Mouse (Mus musculus): ENCODE data around the gene Vwa1. TPM values are rescaled to one million over a fixed set of nuclear protein-coding genes. Genes with fewer than 3 reads are reported as not detected.

Vwa1 gene
- polyA plus RNA-seq, 1 experiment from 2014 or later = 8.7 TPM

GRCm38 (mm10) chr4:155734350-155734941, 40.1 kb downstream of the Vwa1 start, which contains the start of gene Tmem240:
TSS of gene Tmem240 (plus strand) at chr4:155734800.
- peak within 1 kb of the TSS; percentile 93 for H3K4me2 ChIP-seq (ENCODE audit: low read depth, low read length)
- peak; percentile 88 for ATAC-seq (replicated peaks; ENCODE audit: extremely low read depth, insufficient read depth, low FRiP score)
- peak within 1 kb of the TSS; percentile 87 for H3K9ac ChIP-seq (ENCODE audit: low read length)
- H3K27me3 ChIP-seq (ENCODE audit: control insufficient read depth, insufficient read depth, low read length) = no peaks in the 10 kb centered on the region
- H3K4me1 ChIP-seq (ENCODE audit: control insufficient read depth, insufficient read depth, low read length) = peaks cover 11% of the 10 kb centered on the region
- peak within 1 kb of the TSS; percentile 82 for H3K27ac ChIP-seq (ENCODE audit: low read length)
- under 1% methylated on average over 27 of the region's 35 CpGs for WGBS
- H3K36me3 ChIP-seq (ENCODE audit: control insufficient read depth, insufficient read depth) = no peaks in the 10 kb centered on the region
- peak within 1 kb of the TSS; percentile 82 for H3K4me3 ChIP-seq (ENCODE audit: low read length)
- H3K9me3 ChIP-seq (replicated peaks; ENCODE audit: control insufficient read depth, low read length) = no peaks in the 10 kb centered on the region

- no peaks in the 10 kb centered on the region for H3K27me3 ChIP-seq (ENCODE audit: control insufficient read depth, insufficient read depth, low read length)
- WGBS = 88% methylated on average over 10 of the region's 10 CpGs
- peaks cover 11% of the 10 kb centered on the region for H3K4me1 ChIP-seq (ENCODE audit: control insufficient read depth, insufficient read depth, low read length)
- no peaks in the 10 kb centered on the region for H3K36me3 ChIP-seq (ENCODE audit: control insufficient read depth, insufficient read depth)
- no peak overlapping the region for H3K27ac ChIP-seq (ENCODE audit: low read length)
- no peak for ATAC-seq (replicated peaks; ENCODE audit: extremely low read depth, insufficient read depth, low FRiP score)
- H3K9me3 ChIP-seq (replicated peaks; ENCODE audit: control insufficient read depth, low read length) = no peaks in the 10 kb centered on the region
- H3K9ac ChIP-seq (ENCODE audit: low read length) = no peak overlapping the region
- no peak overlapping the region for H3K4me3 ChIP-seq (ENCODE audit: low read length)
- H3K4me2 ChIP-seq (ENCODE audit: low read depth, low read length) = no peak overlapping the region
These were observed 41.2 kb downstream of the Vwa1 start for GRCm38 (mm10) chr4:155733267-155733666.

DNA sequence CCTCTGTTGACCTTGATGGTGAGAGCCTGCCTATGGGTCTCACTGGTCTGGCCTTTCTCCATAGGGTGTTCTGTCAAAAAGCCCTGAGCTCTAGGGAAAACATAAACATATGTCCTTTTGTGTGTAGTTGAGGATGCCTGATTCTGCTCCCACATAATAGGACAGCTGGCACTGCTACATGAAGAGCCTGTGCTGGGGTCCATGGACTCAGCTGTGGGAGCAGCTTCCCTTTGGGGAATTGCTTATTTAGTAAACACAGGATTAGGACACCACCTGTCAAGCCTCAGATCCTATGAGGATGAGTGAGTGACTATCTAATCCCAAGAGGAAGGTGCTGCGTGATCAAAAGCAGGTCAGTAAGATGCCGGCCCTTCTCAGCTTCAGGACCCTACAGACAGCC, 46.5 kb downstream of the Vwa1 start:
- Histone ChIP-seq H3K4me3 (ENCODE audit: low read length) (no peak overlapping the region), H3K27me3 (ENCODE audit: control insufficient read depth, insufficient read depth, low read length) (no peaks in the 10 kb centered on the region), H3K4me2 (ENCODE audit: low read depth, low read length) (no peak overlapping the region), H3K27ac (ENCODE audit: low read length) (no peak overlapping the region), H3K9me3 (replicated peaks; ENCODE audit: control insufficient read depth, low read length) (no peaks in the 10 kb centered on the region), H3K9ac (ENCODE audit: low read length) (no peak overlapping the region), H3K4me1 (ENCODE audit: control insufficient read depth, insufficient read depth, low read length) (no peaks in the 10 kb centered on the region), H3K36me3 (ENCODE audit: control insufficient read depth, insufficient read depth) (no peaks in the 10 kb centered on the region; the same call in 1 of the 2 replicates)
- 80% methylated on average over 2 of the region's 2 CpGs for WGBS
- ATAC-seq (replicated peaks; ENCODE audit: extremely low read depth, insufficient read depth, low FRiP score) = no peak

DNA sequence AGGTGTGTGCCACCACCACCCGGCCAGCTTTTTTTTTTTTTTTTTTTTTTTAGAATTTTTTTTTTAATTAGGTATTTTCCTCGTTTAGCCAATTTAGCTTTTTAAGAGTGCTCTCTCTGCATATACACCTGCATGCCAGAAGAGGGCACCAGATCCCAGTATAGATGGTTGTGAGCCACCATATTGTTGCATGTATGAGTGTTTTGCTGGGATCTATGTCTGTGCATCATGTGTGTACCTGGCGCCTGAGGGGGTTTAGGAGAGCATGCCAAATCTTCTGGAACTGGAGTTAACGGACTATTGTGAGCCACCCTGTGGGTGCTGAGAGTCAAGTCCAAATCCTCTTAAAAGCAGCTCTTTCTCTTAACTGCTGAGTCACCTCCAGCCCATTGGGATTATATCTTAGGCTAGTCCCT, 52.8 kb downstream of the Vwa1 start:
- no peak for ATAC-seq (replicated peaks; ENCODE audit: extremely low read depth, insufficient read depth, low FRiP score)
- WGBS = 63% methylated on average over 4 of the region's 4 CpGs
- no peak overlapping the region for H3K9ac ChIP-seq (ENCODE audit: low read length)

More for the DNA sequence above, 52.8 kb downstream of the Vwa1 start:
- Histone ChIP-seq H3K27me3 (ENCODE audit: control insufficient read depth, insufficient read depth, low read length) (no peaks in the 10 kb centered on the region), H3K4me3 (ENCODE audit: low read length) (no peak overlapping the region), H3K9me3 (replicated peaks; ENCODE audit: control insufficient read depth, low read length) (no peaks in the 10 kb centered on the region), H3K4me1 (ENCODE audit: control insufficient read depth, insufficient read depth, low read length) (no peaks in the 10 kb centered on the region), H3K4me2 (ENCODE audit: low read depth, low read length) (no peak overlapping the region), H3K36me3 (ENCODE audit: control insufficient read depth, insufficient read depth) (peaks cover 8% of the 10 kb centered on the region), H3K27ac (ENCODE audit: low read length) (no peak overlapping the region)

Small RNA genes within 50 kb of the gene (microRNA-seq; reads per million reads assigned to microRNA genes)
- gene Gm27743 = not detected

Other genes with a start within 250 kb of the Vwa1 start
- 52.4 and 52.8 TPM in 2 replicates for gene Nadk, start 212.3 kb downstream of the Vwa1 start, polyA plus RNA-seq (2015; fragmentation: Nextera tagmentation; extraction: Ambion mirVana)
- gene Slc35e2, start 173.3 kb downstream of the Vwa1 start, polyA plus RNA-seq (2015; fragmentation: Nextera tagmentation; extraction: Ambion mirVana) = 5.7 and 5.8 TPM in 2 replicates
- gene Cdk11b, start 149.8 kb downstream of the Vwa1 start, polyA plus RNA-seq (2015; fragmentation: Nextera tagmentation; extraction: Ambion mirVana) = 38.3 and 44.8 TPM in 2 replicates
- not detected in 2 replicates for gene Gm10563, start 129.3 kb downstream of the Vwa1 start, polyA plus RNA-seq (2015; fragmentation: Nextera tagmentation; extraction: Ambion mirVana)
- 56.6 and 63.4 TPM in 2 replicates for gene Mmp23, start 121.3 kb downstream of the Vwa1 start, polyA plus RNA-seq (2015; fragmentation: Nextera tagmentation; extraction: Ambion mirVana)
- gene Mib2, start 105.5 kb downstream of the Vwa1 start, polyA plus RNA-seq (2015; fragmentation: Nextera tagmentation; extraction: Ambion mirVana) = 18.2 and 19.6 TPM in 2 replicates
- 1.1 and 1.4 TPM in 2 replicates for gene Fndc10, start 80.4 kb downstream of the Vwa1 start, polyA plus RNA-seq (2015; fragmentation: Nextera tagmentation; extraction: Ambion mirVana)
- gene Ssu72, start 69.9 kb downstream of the Vwa1 start, polyA plus RNA-seq (2015; fragmentation: Nextera tagmentation; extraction: Ambion mirVana) = 106 and 111 TPM in 2 replicates
- 0.54 and 0.59 TPM in 2 replicates for gene Tmem240, start 39.9 kb downstream of the Vwa1 start, polyA plus RNA-seq (2015; fragmentation: Nextera tagmentation; extraction: Ambion mirVana)
- gene Atad3a, start 13.6 kb downstream of the Vwa1 start, polyA plus RNA-seq (2015; fragmentation: Nextera tagmentation; extraction: Ambion mirVana) = 123 TPM in 2 replicates
- gene Tmem88b, start 11.2 kb upstream of the Vwa1 start, polyA plus RNA-seq (2015; fragmentation: Nextera tagmentation; extraction: Ambion mirVana) = 1.4 and 1.8 TPM in 2 replicates
- gene Ankrd65, start 15.7 kb upstream of the Vwa1 start, polyA plus RNA-seq (2015; fragmentation: Nextera tagmentation; extraction: Ambion mirVana) = 0.30 TPM in 1 of 2 replicates, not detected in the other
- gene Mrpl20, start 28.2 kb upstream of the Vwa1 start, polyA plus RNA-seq (2015; fragmentation: Nextera tagmentation; extraction: Ambion mirVana) = 133 and 138 TPM in 2 replicates
- 126 and 129 TPM in 2 replicates for gene Ccnl2, start 37.8 kb upstream of the Vwa1 start, polyA plus RNA-seq (2015; fragmentation: Nextera tagmentation; extraction: Ambion mirVana)
- 124 and 132 TPM in 2 replicates for gene Aurkaip1, start 56.6 kb upstream of the Vwa1 start, polyA plus RNA-seq (2015; fragmentation: Nextera tagmentation; extraction: Ambion mirVana)
- 77.8 and 86.8 TPM in 2 replicates for gene Mxra8, start 65.0 kb upstream of the Vwa1 start, polyA plus RNA-seq (2015; fragmentation: Nextera tagmentation; extraction: Ambion mirVana)
- gene Dvl1, start 72.7 kb upstream of the Vwa1 start, polyA plus RNA-seq (2015; fragmentation: Nextera tagmentation; extraction: Ambion mirVana) = 3.5 TPM in 2 replicates
- gene Tas1r3, start 88.7 kb upstream of the Vwa1 start, polyA plus RNA-seq (2015; fragmentation: Nextera tagmentation; extraction: Ambion mirVana) = 0.18 and 0.26 TPM in 2 replicates
- gene Cptp, start 94.7 kb upstream of the Vwa1 start, polyA plus RNA-seq (2015; fragmentation: Nextera tagmentation; extraction: Ambion mirVana) = 9.3 and 9.5 TPM in 2 replicates
- 40.5 and 41.8 TPM in 2 replicates for gene Ints11, start 94.8 kb upstream of the Vwa1 start, polyA plus RNA-seq (2015; fragmentation: Nextera tagmentation; extraction: Ambion mirVana)
- gene Pusl1, start 117.1 kb upstream of the Vwa1 start, polyA plus RNA-seq (2015; fragmentation: Nextera tagmentation; extraction: Ambion mirVana) = 32.5 and 34.3 TPM in 2 replicates
- gene Acap3, start 117.1 kb upstream of the Vwa1 start, polyA plus RNA-seq (2015; fragmentation: Nextera tagmentation; extraction: Ambion mirVana) = 10.1 and 11.6 TPM in 2 replicates
- gene Ube2j2, start 169.1 kb upstream of the Vwa1 start, polyA plus RNA-seq (2015; fragmentation: Nextera tagmentation; extraction: Ambion mirVana) = 74.9 and 80.1 TPM in 2 replicates
- gene C1qtnf12, start 187.6 kb upstream of the Vwa1 start, polyA plus RNA-seq (2015; fragmentation: Nextera tagmentation; extraction: Ambion mirVana) = 23.1 and 28.9 TPM in 2 replicates
- gene B3galt6, start 218.0 kb upstream of the Vwa1 start, polyA plus RNA-seq (2015; fragmentation: Nextera tagmentation; extraction: Ambion mirVana) = 8.6 and 9.1 TPM in 2 replicates
- gene Sdf4, start 218.2 kb upstream of the Vwa1 start, polyA plus RNA-seq (2015; fragmentation: Nextera tagmentation; extraction: Ambion mirVana) = 122 and 128 TPM in 2 replicates
- 0.95 and 1.5 TPM in 2 replicates for gene Tnfrsf4, start 239.1 kb upstream of the Vwa1 start, polyA plus RNA-seq (2015; fragmentation: Nextera tagmentation; extraction: Ambion mirVana)

Measured in heart, embryonic 16.5 days (tissue).